Mouse (Mus musculus) activated CD4-positive, CD25-positive, alpha-beta regulatory T cell, adult 4 months (primary cell): ENCODE results near the gene Ylpm1. TPM values are rescaled to one million over a fixed set of nuclear protein-coding genes. Genes with fewer than 3 reads are reported as not detected.

Experiments used
- ATAC-seq: one replicate; pipeline ENCODE4 v1.8.0; 2017
- polyA plus RNA-seq, 2 experiments: library from polyadenylated mRNA; unstranded; fragments of 100-300 nt; shearing (Covaris generic); gene quantifications; one replicate each; pipeline ENCODE4 v1.2.1; 2017

The Ylpm1 gene
- polyA plus RNA-seq: 10 to 100 TPM; 33.4 to 36.1 TPM

DNA sequence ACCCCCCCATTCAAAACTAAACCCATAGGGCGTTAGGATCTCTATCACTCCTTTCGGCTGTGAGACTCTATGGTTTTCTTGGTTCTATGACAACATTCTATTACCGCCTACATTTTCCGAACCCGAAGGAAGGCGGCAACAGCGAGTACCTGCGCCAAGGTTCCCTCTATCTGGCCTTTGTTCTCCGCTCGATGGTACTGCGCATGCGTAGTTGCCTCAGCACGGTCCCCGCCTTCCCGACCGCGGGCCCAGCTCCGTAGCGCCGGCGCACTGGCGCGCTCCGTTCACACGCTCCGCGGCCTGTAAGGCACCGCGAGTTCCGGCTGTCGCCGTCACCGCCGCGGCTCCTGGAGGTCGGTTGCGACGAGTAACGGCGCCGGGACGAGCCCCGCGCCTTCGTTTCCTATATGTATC, at the start of gene Ylpm1:
TSS of gene Ylpm1 (plus strand) at position 239 of the 414 bp plus-strand sequence.
- peak; percentile 92 for ATAC-seq

DNA sequence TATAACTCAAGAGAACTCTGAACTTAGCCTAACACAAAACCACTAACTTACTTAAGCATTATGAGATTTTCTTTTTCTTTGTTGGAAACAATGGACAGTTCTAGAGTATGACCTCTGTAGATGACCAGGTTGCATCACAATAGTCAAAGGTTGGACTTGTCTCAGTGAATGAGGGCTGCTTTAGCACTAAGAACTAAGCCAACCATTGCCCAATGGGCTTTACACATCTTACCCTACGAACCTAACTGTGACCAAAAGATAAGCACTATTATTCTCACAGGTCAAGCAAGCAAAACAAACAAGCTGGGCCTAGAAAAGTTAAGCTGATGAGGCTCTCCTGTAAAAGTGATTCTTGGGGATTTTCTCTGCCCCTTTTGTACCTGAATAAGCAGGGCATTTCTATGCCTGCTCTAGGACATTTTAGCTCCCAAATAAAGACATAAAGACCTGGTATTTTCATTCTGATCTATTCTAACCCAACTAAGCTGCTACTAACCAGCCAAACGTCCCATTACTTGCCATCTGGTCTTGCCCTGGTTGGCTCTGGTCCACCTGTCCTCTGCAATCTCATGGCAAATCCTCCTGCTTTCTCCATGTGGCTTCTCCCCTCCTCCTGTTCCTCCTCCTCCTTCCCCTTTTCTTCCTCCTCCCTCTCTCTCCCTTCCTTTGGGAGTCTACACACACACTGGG, 48.1 kb upstream of the Ylpm1 start:
- ATAC-seq: no peak

DNA sequence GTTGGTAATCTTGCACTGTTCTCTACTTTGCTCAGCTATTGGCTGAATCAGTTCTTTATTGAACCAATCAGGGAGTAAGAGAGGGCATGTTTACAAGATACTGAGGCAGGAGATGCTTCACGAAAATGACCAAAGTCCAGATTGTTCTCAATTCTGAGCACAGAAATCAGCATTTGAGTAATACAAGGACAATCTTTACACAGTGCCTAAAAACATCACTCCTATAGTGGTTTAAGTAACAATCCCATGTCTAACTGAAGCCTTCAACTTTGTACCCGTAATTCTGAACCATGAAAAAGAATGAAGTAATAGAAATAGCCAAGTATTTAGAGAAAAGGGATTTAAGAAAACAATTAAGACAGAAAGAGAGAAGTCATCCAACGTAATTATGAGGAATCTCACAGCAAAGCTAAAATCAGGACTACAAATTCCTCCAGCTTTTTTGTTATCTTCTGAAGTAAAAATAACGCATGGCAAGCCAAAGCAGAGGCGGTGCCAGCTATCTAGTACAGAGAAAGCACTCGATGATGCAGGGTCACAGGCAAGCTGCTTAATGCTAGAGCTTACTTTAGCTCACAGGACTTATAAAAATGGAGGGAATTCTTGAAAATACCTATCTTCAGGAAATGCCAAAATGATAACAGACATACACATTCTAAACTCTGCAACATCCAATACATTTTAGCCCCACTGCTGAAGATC, 47.4 kb upstream of the Ylpm1 start:
- ATAC-seq: no peak

DNA sequence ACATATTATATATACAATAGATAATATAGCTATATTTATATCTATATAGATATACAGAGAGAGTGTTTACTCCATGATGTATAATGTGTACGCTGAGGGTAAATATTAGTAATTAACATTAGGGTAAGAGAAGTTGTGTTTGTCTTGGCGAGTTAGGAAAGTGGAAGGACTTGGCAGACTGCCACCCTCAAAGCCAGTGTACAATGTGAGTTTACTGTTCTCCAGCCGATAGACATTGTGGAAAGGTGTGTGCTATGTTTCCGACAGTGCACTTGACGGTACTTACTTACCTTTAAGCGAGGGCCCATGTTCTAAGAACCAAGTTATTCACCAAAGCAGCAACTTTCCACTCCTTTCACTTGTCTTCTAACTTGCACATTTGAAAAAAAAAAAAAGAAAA, 45.4 kb upstream of the Ylpm1 start:
- no peak for ATAC-seq

DNA sequence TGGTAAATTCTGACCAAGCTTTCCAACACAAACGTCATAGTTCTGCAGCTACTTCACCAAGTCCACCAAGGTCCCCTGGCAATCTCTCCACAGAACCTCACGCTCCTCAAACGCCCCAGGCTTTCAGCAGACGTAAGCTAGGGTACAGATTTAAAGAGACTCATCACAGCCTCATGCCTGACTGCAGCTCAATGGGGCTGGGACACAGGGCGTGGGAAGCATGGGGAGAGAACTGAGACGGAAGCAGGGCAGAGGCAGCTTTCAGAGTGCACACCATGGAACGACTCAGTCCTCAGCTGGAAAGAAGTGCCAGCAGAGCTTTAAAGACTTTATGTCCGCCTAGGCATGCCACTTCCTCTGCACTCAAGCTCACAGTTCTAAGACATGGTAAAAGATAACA, 44.6 kb upstream of the Ylpm1 start:
- no peak for ATAC-seq

DNA sequence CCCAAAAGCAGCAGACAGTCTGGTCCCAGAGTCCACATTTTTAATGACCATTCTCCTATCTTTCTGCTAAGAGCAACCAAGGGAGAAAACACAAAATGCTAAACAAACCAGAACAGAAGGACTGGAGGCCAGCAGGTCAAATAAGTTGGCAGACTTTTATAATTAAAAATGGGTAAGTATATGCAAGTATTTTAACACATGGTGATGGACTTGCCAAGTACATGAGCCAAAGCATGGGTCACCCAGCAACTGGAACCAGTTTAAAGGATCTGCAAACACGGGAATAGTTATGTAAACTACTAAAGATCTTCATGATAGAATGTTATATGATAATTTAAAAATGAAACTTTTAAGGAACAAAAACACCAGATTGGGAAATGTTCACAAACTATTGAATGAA, 43.8 kb upstream of the Ylpm1 start:
- ATAC-seq: no peak

DNA sequence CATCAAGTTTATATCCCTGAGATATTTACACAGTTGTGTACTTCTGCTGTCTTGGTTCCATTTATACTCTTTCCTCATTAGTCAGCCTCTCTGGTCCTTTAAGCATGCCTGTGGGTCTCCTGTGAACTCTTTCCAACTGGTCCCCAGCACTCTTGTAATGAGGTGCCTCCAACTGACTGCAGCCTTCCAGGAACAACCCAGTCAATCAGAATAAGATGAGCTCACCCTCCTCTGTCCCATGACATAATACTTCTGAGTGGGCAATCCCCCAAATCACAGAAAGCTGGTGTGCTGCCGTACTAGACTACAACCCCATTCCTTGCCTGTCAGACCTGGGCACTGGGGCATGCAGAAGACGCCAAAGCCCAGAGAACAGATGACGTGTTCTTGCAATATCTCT, 39.8 kb upstream of the Ylpm1 start:
- no peak for ATAC-seq

DNA sequence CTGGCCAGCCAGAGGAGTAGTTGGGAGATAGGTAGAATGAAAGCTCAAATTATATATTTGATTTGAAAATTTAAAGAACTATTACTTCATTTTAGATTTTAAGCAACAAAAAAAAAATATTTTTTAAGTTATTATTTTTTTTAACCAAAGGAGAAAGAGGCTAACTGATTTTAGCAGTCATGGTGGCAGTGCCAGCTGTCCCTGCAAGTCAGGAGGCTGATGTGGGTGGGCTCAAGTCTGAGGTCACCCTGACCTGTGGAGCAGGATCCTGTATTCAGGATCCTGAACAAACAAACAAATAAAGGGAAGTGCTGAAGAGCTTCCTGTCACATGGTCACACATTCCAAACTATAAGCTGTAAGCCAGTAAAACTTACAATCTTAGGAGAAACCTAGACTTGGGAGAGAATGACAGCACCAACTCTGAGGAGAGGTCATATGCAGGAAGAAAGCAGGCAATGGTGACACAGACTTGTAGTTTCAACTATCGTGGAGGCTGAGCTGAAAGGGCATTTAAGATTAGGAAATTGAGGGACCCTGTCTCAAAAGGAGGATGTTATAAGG, 37.2 kb upstream of the Ylpm1 start:
- ATAC-seq: no peak

DNA sequence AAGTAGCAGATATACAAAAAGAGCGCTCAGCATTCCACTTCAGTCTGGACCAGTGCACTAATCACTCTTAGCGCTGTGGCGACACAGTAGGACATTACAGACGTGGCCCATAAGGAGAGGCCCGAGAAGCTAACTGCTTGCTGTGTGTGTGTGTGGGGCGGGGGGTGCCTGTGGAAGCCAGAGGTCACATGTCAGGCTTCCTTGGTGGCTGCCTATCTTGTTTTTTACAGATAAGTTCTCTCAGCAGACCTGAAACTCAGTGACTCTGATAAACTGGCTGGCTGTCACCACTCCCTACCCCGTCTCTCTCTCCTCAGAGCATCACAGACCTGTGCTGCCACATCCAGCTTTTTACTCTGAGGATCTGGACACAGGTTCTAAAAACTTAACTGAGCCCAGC, 33.5 kb upstream of the Ylpm1 start:
- no peak for ATAC-seq

DNA sequence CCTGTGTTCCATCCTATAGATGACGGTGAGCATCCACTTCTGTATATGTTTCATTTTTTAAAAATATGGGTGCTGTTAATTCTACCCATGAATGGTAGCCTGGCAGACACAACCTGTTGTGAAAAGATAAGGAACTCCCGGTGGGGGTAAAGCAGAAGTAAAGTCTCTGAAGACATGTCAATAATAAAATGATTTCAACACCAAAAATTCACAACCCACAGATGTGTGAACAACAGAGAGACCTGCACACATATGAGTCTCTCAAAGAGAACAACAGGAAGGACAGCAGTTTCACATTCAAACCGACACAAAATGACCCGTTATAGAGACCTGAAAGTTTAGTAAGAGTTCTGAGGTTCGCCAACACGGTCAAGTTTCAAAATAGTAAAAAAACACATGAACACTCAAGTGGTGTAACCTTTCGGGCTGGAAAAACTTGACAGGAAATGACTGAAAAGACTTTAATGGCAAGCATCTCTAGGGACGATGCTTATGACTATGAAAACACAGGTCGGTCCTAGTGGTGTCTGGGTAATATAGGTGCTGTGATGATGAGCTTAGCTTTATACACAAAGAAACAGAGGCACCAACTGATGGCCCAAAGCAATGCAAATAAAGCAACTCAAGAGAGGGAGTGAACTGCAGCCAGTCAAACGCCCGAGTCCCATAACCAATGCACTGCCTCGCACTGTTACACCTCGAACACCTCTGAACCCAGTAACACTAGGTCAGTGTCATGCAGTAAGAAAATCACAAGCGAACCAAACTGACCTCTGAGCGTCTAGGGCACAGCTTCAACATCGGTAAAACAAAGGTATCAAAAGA, 27.1 kb upstream of the Ylpm1 start:
- ATAC-seq: peak; percentile 56

DNA sequence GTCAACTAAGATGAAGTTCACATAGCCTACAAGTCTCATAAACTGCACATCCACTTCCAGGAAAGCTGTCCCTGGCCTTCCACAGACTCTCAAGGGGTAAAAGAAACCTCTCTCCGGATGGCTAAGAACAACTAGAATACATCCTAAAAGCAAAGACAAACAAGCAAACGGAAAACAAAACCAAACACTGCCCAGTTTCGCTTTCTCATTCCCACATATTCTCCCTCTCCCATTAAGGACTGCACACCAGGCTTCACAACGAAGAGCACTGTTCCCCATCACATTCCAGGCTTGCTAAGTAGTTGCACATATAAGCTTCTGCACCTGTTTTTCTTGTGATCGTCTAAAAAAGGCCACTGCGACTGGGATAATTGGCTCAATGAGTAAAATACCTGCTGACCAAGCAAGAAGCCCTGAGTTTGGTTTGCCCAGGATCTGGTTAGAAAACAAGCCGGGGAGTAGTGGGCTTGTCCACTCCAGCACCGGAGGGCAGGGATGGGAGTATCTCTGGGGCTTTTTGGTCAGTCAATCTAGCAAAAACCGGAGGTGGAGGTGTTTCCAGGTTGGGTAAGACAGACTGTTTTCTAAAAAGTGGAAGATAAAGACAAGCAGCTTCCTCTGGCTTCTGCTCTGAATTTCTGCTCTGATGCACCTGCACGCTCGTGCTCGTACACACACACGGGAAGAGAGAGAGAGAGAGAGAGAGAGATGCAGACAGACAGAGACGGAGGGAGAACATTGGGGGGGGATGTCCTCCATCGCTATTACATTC, 26.3 kb upstream of the Ylpm1 start:
- ATAC-seq: peak; percentile 26

DNA sequence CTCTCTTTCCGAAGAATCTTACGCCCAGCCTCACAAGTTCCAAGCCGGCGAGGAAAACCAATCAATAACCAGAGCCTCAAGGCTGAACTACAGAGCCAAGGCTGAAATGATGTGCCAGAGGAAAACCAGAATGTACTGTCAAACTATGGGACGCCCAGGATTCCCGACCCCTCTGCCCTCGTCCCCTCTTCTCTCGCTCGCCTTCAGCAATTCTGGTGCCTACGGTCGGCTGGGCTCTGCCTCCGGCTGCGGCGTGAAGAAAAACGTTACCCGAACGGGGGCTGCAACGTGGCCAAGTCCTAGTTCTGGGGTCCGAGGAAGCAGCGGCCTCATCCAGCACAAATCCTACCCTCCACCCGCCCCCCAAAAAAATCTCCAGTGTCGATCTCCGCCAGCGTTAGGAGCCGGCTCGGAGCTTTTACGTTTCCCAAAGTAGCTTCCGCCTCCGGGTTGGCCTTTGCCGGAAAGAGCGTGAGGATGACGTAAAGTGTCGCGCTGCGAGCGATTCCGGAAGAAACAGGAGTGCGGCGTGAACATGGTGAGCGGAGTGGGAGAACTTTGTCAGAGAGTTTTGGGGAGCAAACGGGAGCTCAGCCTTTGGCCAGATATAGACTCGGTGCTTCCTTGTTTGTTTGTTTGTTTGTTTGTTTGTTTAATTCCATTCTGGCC, 25.6 kb upstream of the Ylpm1 start, which contains the start of the genes Fcf1 and Arel1:
TSS of gene Fcf1 (plus strand) at position 470 of the 669 bp plus-strand sequence.
TSS of gene Arel1 (minus strand) at position 473 of the 669 bp plus-strand sequence.
- ATAC-seq: peak; percentile 70

DNA sequence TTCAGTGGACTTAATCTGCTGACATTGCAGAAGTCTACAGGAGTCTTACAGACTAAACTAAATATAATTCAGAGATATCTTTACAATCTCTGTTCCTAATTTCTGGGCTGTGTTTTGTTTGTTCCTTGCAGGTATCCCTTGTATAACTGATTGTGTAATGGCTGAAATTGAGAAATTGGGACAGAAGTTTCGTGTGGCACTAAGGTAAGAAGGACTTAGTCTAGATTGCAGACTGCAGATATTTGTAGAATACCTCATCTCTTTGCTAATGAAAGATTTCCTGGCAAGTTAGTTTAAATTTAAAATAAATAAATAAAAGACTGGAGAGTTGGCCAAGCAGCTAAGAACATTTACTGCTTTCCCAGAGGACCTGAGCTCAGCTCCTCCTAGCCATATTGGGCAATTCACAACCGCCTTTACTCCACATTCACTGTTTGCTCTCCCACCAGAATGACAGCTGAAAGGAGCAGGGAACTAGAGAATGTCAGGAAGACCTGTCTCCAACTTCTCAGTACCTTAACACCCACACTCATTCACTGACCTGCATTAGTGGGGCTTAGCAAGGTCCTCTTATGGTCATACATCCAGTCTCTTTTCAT, 16.8 kb upstream of the Ylpm1 start:
- no peak for ATAC-seq

DNA sequence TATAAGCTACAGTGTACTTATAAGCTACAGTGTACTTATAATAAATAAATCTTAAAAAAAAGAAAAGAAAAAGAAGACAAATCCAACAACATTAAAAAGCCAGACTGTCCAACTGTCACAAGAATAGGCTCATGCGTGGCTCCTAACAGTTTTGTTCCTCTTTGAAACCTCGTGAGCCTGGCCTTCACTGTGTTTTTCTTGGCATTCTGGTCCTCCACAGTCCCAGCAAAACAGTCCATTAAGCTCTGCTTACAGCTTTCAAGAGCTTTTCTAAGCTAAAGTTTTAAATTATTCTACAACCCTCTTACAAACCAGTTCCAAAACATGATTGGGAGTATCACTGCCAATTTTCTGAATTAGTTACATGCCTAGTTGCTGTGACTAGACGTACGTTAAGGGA, 6.7 kb upstream of the Ylpm1 start:
- ATAC-seq: no peak

DNA sequence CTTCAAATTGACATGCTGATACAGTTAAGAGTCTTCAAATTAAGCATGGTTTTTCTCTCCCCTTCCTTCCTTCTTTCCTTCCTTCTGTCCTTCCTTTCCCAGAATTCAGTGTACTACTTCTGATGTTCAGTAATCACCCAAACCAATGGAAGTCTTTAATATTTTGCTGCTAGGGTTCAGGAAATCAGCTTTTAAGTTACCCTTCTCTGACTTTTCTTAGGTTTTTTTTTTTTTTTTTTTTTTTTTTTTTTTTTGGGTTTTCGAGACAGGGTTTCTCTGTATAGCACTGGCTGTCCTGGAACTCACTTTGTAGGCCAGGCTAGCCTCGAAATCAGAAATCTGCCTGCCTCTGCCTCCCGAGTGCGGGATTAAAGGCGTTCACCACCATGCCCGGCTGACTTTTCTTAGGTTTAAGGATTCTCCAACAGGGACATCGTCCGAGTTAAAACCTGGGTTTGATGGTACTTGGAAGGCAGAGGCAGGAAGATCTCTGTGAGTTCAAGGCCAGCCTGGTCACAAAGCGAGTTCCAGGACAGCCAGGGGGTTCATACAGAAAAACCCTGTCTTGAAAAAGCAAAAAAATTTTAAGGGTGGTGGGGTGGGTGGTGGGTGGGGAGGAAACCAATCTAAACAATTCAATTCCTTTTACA, 884 bp upstream of the Ylpm1 start:
- ATAC-seq: no peak

DNA sequence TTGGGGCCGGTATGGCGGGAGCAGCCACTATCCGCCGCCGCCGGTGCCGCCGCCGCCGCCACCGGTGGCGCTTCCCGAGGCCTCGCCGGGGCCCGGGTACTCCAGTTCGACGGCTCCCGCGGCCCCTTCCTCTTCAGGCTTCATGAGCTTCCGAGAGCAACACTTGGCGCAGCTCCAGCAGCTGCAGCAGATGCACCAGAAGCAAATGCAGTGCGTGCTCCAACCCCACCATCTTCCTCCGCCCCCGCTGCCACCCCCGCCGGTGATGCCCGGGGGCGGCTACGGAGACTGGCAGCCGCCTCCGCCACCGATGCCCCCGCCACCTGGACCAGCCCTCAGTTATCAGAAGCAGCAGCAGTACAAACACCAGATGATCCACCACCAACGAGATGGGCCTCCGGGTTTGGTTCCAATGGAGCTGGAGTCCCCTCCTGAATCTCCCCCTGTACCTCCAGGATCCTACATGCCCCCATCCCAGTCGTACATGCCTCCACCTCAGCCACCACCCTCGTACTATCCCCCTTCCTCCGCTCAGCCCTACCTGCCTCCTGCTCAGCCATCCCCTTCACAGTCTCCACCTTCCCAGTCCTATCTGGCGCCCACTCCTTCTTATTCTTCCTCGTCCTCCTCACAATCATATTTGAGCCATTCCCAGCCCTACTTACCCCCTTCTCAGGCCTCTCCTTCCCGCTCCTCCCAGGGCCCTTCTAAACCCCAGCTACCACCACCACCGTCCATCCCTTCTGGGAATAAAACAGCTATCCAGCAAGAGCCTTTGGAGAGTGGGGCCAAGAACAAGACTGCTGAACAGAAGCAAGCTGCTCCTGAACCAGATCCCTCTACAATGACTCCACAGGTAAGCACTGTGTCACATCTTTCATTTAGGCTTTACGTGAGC, 629 bp downstream of the Ylpm1 start:
- ATAC-seq: peak; percentile 30

DNA sequence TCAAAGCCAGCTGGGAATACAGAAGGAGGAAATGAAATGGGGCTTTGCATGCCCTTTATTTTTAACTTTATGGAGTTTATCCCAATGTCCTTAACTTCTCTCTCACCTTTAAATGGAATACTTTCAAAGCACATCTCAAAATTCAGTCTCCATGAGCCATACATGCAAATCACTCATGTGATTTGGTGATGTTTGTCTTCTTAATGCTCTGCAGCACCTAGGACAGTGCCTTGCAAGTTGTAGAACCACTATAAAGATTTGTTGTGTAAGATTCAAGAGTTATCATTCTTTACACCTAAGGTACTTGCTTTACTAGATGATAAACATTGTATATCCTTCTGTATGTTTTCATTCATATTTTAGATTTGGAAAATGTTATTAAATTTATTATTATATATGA, 2.9 kb downstream of the Ylpm1 start:
- ATAC-seq: no peak

DNA sequence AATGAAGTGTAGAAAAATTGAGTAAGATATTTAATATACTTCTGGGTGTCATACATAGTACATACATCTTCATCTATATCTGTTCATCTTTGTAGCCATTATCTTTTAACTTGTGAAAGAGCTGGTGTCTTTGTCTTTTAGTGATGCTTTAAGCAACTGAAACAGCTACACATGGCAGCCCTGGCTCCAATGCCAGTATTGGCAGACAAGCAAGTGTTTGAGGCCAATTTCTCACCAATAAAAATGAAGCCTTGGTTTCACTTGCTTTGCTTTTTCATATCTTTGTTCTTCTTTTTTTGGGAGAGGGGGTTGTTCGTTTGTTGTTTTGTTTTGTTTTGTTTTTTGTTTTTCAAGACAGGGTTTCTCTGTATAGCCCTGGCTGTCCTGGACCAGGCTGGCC, 10.1 kb downstream of the Ylpm1 start:
- ATAC-seq: no peak

DNA sequence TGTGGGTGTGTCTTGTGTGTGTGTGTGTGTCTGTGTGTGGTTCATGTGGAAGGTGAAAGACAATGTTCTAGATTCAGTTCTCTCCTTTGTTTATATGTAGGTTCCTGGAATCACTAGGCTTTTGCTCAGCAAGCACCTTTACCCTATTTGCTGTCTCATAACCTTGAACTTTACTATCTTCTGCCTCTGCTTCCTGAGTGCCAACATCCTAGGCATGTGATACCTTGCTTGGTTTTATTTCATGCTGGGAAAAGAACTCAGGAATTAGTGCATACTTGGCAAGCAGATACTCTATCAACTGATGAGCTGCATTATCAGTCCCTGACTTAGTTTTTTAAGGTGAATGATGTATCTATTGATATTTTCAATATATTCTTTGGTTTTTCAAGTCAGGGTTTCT, 10.9 kb downstream of the Ylpm1 start:
- ATAC-seq: no peak

DNA sequence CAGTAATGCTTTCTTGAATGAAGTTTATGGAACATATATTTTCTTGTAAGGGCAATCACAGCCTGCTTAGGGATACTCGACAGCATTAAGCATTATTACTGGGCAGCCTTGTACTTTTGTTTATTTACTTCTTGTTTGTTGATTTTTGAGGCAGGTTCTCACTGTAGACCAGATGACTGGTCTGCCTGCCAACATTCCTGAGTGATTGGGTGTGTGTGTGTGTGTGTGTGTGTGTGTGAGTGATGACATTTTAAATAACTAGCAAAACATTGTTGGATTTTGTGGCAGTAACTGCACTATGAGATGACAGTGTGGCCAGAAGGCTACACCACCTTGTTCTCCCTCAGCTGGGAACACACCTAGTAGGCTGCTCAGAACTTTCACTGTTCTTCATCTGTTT, 13.7 kb downstream of the Ylpm1 start:
- ATAC-seq: no peak
